Mouse (Mus musculus) MEL (cell line): Measurements from ENCODE around the gene Arhgdib. TPM values are rescaled to one million over a fixed set of nuclear protein-coding genes. Genes with fewer than 3 reads are reported as not detected.

Experiments
- DNase-seq: peaks from one replicate; pipeline ENCODE4 v3.0.0; 2011; ENCODE audit warnings: low read depth, low spot score
- H3K27ac ChIP-seq: 2 replicates; pipeline ENCODE4 v1.5.1; 2012; ENCODE audit warnings: low read depth, mild to moderate bottlenecking, control low read depth, low read length, moderate library complexity; ENCODE audit not compliant: control insufficient read depth
- H3K27me3 ChIP-seq, 2 experiments: fragments of 150-350 bp in 1 of 2; sonication (generic) in 1 of 2; 2 replicates each; pipeline ENCODE4 v1.6.1; 2012; ENCODE audit warnings: low read length in 2 of 2, mild to moderate bottlenecking in 2 of 2, improper control_type of control experiment in 1 of 2, moderate library complexity in 1 of 2; ENCODE audit not compliant: insufficient read depth in 2 of 2, control insufficient read depth in 1 of 2
- H3K36me3 ChIP-seq, 2 experiments: 2 replicates each; pipeline ENCODE4 v1.6.1; 2012 to 2014; ENCODE audit warnings: low read length in 2 of 2, improper control_type of control experiment in 1 of 2, inconsistent platforms in 1 of 2, mild to moderate bottlenecking in 1 of 2; ENCODE audit not compliant: insufficient read depth in 2 of 2, control insufficient read depth in 1 of 2
- H3K4me1 ChIP-seq, 2 experiments: fragments of 150-350 bp in 1 of 2; sonication (generic) in 1 of 2; 2 replicates each; pipeline ENCODE4 v1.6.1; 2012; ENCODE audit warnings: low read length in 2 of 2, improper control_type of control experiment in 1 of 2, mild to moderate bottlenecking in 1 of 2; ENCODE audit not compliant: insufficient read depth in 2 of 2, control insufficient read depth in 1 of 2
- H3K4me3 ChIP-seq, 2 experiments: fragments of 150-350 bp in 1 of 2; sonication (generic) in 1 of 2; 2 replicates each; pipeline ENCODE4 v1.5.1; 2012; ENCODE audit warnings: low read depth in 2 of 2, low read length in 2 of 2, mild to moderate bottlenecking in 2 of 2, moderate library complexity in 2 of 2, control low read depth in 1 of 2, improper control_type of control experiment in 1 of 2; ENCODE audit not compliant: control insufficient read depth in 1 of 2, insufficient read depth in 1 of 2
- H3K79me2 ChIP-seq: 2 replicates; pipeline ENCODE4 v1.6.1; 2012; ENCODE audit warnings: mild to moderate bottlenecking, low read length, moderate library complexity; ENCODE audit not compliant: control insufficient read depth, poor library complexity, insufficient read depth
- H3K9ac ChIP-seq: 2 replicates; pipeline ENCODE4 v1.6.1; 2012; ENCODE audit warnings: low read depth, mild to moderate bottlenecking, control low read depth, low read length, moderate library complexity; ENCODE audit not compliant: control insufficient read depth, poor library complexity, severe bottlenecking
- H3K9me3 ChIP-seq: fragments of 150-350 bp; sonication (generic); replicated peaks from 2 replicates; pipeline ENCODE4 v1.6.1; 2012; ENCODE audit warnings: mild to moderate bottlenecking, low read length, improper control_type of control experiment, moderate library complexity; ENCODE audit not compliant: insufficient read depth
- BHLHE40 ChIP-seq: IDR thresholded peaks from 2 replicates; pipeline ENCODE4 v1.6.1; 2012; ENCODE audit warnings: low read depth, mild to moderate bottlenecking, inconsistent platforms, low read length, improper control_type of control experiment, borderline replicate concordance
- CHD1 ChIP-seq: IDR thresholded peaks from 2 replicates; pipeline ENCODE4 v1.6.1; 2012; ENCODE audit warnings: low read depth, mild to moderate bottlenecking, inconsistent platforms, low read length, improper control_type of control experiment
- CHD2 ChIP-seq: IDR thresholded peaks from 2 replicates; pipeline ENCODE4 v1.6.1; 2011; ENCODE audit warnings: low read length, improper control_type of control experiment
- CTCF ChIP-seq, 3 experiments: IDR thresholded peaks in 2 of 3; conservative IDR thresholded peaks in 1 of 3; 2 replicates each; pipeline ENCODE4 v1.5.1; 2011 to 2012; ENCODE audit warnings: low read length in 3 of 3, low read depth in 2 of 3, mild to moderate bottlenecking in 2 of 3, improper control_type of control experiment in 1 of 3, inconsistent platforms in 1 of 3, mixed read lengths in 1 of 3, moderate library complexity in 1 of 3; ENCODE audit not compliant: control insufficient read depth in 1 of 3, insufficient read depth in 1 of 3, poor library complexity in 1 of 3, severe bottlenecking in 1 of 3
- E2F4 ChIP-seq: IDR thresholded peaks from 2 replicates; pipeline ENCODE4 v1.6.1; 2011; ENCODE audit warnings: low read depth, low read length, improper control_type of control experiment, borderline replicate concordance
- ELF1 ChIP-seq: IDR thresholded peaks from 2 replicates; pipeline ENCODE4 v1.6.1; 2014; ENCODE audit warnings: low read depth, mild to moderate bottlenecking, inconsistent platforms, low read length, improper control_type of control experiment, moderate library complexity
- EP300 ChIP-seq, 2 experiments: IDR thresholded peaks; 2 replicates each; pipeline ENCODE4 v1.6.1; 2011; ENCODE audit warnings: improper control_type of control experiment in 2 of 2, low read length in 2 of 2, low read depth in 1 of 2, mild to moderate bottlenecking in 1 of 2
- ETS1 ChIP-seq: IDR thresholded peaks from 2 replicates; pipeline ENCODE4 v1.6.1; 2012; ENCODE audit warnings: low read depth, mild to moderate bottlenecking, inconsistent platforms, low read length, improper control_type of control experiment, moderate library complexity
- GABPA ChIP-seq: IDR thresholded peaks from 2 replicates; pipeline ENCODE4 v1.6.1; 2012; ENCODE audit warnings: low read depth, mild to moderate bottlenecking, inconsistent platforms, low read length, improper control_type of control experiment, moderate library complexity
- GATA1 ChIP-seq: IDR thresholded peaks from 2 replicates; pipeline ENCODE4 v1.6.1; 2011; ENCODE audit warnings: low read depth, low read length, improper control_type of control experiment
- HCFC1 ChIP-seq: IDR thresholded peaks from 2 replicates; pipeline ENCODE4 v1.6.1; 2012; ENCODE audit warnings: low read depth, mild to moderate bottlenecking, inconsistent platforms, low read length, improper control_type of control experiment, moderate library complexity
- JUND ChIP-seq: IDR thresholded peaks from 2 replicates; pipeline ENCODE4 v1.6.1; 2011; ENCODE audit warnings: low read depth, mild to moderate bottlenecking, improper control_type of control experiment, low read length
- KAT2A ChIP-seq: conservative IDR thresholded peaks from 2 replicates; pipeline ENCODE4 v1.6.1; 2012; ENCODE audit warnings: low read depth, low read length, improper control_type of control experiment, inconsistent platforms
- MAFK ChIP-seq: IDR thresholded peaks from 2 replicates; pipeline ENCODE4 v1.6.1; 2011; ENCODE audit warnings: low read depth, mild to moderate bottlenecking, low read length, improper control_type of control experiment, borderline replicate concordance
- MAX ChIP-seq: IDR thresholded peaks from 2 replicates; pipeline ENCODE4 v1.6.1; 2011; ENCODE audit warnings: low read length, improper control_type of control experiment
- MAZ ChIP-seq: IDR thresholded peaks from 2 replicates; pipeline ENCODE4 v1.6.1; 2012; ENCODE audit warnings: low read depth, mild to moderate bottlenecking, inconsistent platforms, low read length, improper control_type of control experiment
- MEF2A ChIP-seq: IDR thresholded peaks from 2 replicates; pipeline ENCODE4 v1.6.1; 2014; ENCODE audit warnings: low read depth, mild to moderate bottlenecking, inconsistent platforms, low read length, improper control_type of control experiment; ENCODE audit not compliant: poor library complexity, insufficient replicate concordance, severe bottlenecking; ENCODE audit errors: extremely low read depth
- MXI1 ChIP-seq: IDR thresholded peaks from 2 replicates; pipeline ENCODE4 v1.6.1; 2011; ENCODE audit warnings: mild to moderate bottlenecking, low read depth, low read length, improper control_type of control experiment
- MYB ChIP-seq: IDR thresholded peaks from 2 replicates; pipeline ENCODE4 v1.6.1; 2011; ENCODE audit warnings: mild to moderate bottlenecking, low read depth, low read length, improper control_type of control experiment
- MYC ChIP-seq: IDR thresholded peaks from 2 replicates; pipeline ENCODE4 v1.6.1; 2011; ENCODE audit warnings: low read depth, mild to moderate bottlenecking, low read length, improper control_type of control experiment, moderate library complexity
- NELFE ChIP-seq: IDR thresholded peaks from 2 replicates; pipeline ENCODE4 v1.6.1; 2011; ENCODE audit warnings: low read depth, low read length, improper control_type of control experiment
- NRF1 ChIP-seq: IDR thresholded peaks from 2 replicates; pipeline ENCODE4 v1.6.1; 2014; ENCODE audit warnings: low read depth, mild to moderate bottlenecking, inconsistent platforms, low read length, improper control_type of control experiment, moderate library complexity; ENCODE audit not compliant: poor library complexity, insufficient read depth, severe bottlenecking
- POLR2A ChIP-seq, 2 experiments: IDR thresholded peaks; 2 replicates each; pipeline ENCODE4 v1.6.1; 2011 to 2012; ENCODE audit warnings: low read length in 2 of 2, mild to moderate bottlenecking in 2 of 2, control low read depth in 1 of 2, improper control_type of control experiment in 1 of 2, low read depth in 1 of 2, moderate library complexity in 1 of 2; ENCODE audit not compliant: control insufficient read depth in 1 of 2, insufficient read depth in 1 of 2, poor library complexity in 1 of 2
- POLR2AphosphoS2 ChIP-seq: IDR thresholded peaks from 2 replicates; pipeline ENCODE4 v1.6.1; 2011; ENCODE audit warnings: low read length, improper control_type of control experiment
- POLR2AphosphoS5 ChIP-seq: IDR thresholded peaks from 2 replicates; pipeline ENCODE4 v1.6.1; 2012; ENCODE audit warnings: low read depth, borderline replicate concordance, mild to moderate bottlenecking, inconsistent platforms, low read length, moderate library complexity, mixed read lengths
- RAD21 ChIP-seq: IDR thresholded peaks from 2 replicates; pipeline ENCODE4 v1.6.1; 2011; ENCODE audit warnings: mild to moderate bottlenecking, low read depth, low read length, improper control_type of control experiment
- RCOR1 ChIP-seq: IDR thresholded peaks from 2 replicates; pipeline ENCODE4 v1.6.1; 2012; ENCODE audit warnings: low read depth, mild to moderate bottlenecking, inconsistent platforms, low read length, improper control_type of control experiment
- SIN3A ChIP-seq: IDR thresholded peaks from 2 replicates; pipeline ENCODE4 v1.6.1; 2012; ENCODE audit warnings: low read length, improper control_type of control experiment, inconsistent platforms
- SMC3 ChIP-seq: IDR thresholded peaks from 2 replicates; pipeline ENCODE4 v1.6.1; 2011; ENCODE audit warnings: low read depth, low read length, improper control_type of control experiment
- TAL1 ChIP-seq: IDR thresholded peaks from 2 replicates; pipeline ENCODE4 v1.6.1; 2012; ENCODE audit warnings: mild to moderate bottlenecking, inconsistent platforms, low read length, moderate library complexity, mixed read lengths
- TBP ChIP-seq: IDR thresholded peaks from 2 replicates; pipeline ENCODE4 v1.8.0; 2011; ENCODE audit warnings: low read depth, low read length, improper control_type of control experiment
- TCF12 ChIP-seq: IDR thresholded peaks from 2 replicates; pipeline ENCODE4 v1.6.1; 2014; ENCODE audit warnings: low read depth, mild to moderate bottlenecking, inconsistent platforms, low read length, improper control_type of control experiment, moderate library complexity
- UBTF ChIP-seq: IDR thresholded peaks from 2 replicates; pipeline ENCODE4 v1.6.1; 2012; ENCODE audit warnings: low read depth, mild to moderate bottlenecking, inconsistent platforms, low read length, improper control_type of control experiment, moderate library complexity, borderline replicate concordance; ENCODE audit not compliant: insufficient read depth
- USF1 ChIP-seq: IDR thresholded peaks from 2 replicates; pipeline ENCODE4 v1.6.1; 2014; ENCODE audit warnings: low read depth, mild to moderate bottlenecking, inconsistent platforms, low read length, improper control_type of control experiment, moderate library complexity
- USF2 ChIP-seq, 2 experiments: IDR thresholded peaks; 2 replicates each; pipeline ENCODE4 v1.6.1; 2011 to 2012; ENCODE audit warnings: improper control_type of control experiment in 2 of 2, low read length in 2 of 2, borderline replicate concordance in 1 of 2, inconsistent platforms in 1 of 2, low read depth in 1 of 2, mild to moderate bottlenecking in 1 of 2; ENCODE audit not compliant: insufficient read depth in 1 of 2
- ZC3H11A ChIP-seq: IDR thresholded peaks from 2 replicates; pipeline ENCODE4 v1.6.1; 2012; ENCODE audit warnings: low read depth, mild to moderate bottlenecking, inconsistent platforms, low read length, improper control_type of control experiment
- ZMIZ1 ChIP-seq: IDR thresholded peaks from 2 replicates; pipeline ENCODE4 v1.6.1; 2012; ENCODE audit warnings: low read depth, mild to moderate bottlenecking, inconsistent platforms, low read length, improper control_type of control experiment, moderate library complexity
- ZNF384 ChIP-seq: IDR thresholded peaks from 2 replicates; pipeline ENCODE4 v1.6.1; 2012; ENCODE audit warnings: low read depth, mild to moderate bottlenecking, inconsistent platforms, low read length, improper control_type of control experiment
- polyA plus RNA-seq, 2 experiments: library from polyadenylated mRNA; stranded (reverse) in 1 of 2; unstranded in 1 of 2; fragments of >175 nt in 1 of 2; fragments of >200 nt in 1 of 2; gene quantifications; 2 replicates each; pipeline versions ENCODE4 v1.2.1 to v1.2.4; 2012; ENCODE audit warnings: low replicate concordance in 2 of 2, low read depth in 1 of 2; ENCODE audit not compliant: insufficient read length in 2 of 2, insufficient read depth in 1 of 2, missing spikeins in 1 of 2
- total RNA-seq: library from RNA; depleted of rRNA; stranded (reverse); fragments of 300-350 nt; gene quantifications from 2 replicates; pipeline ENCODE4 v1.2.3, GENCODE M21; 2012

Arhgdib gene
- total and polyA plus RNA-seq, 3 experiments = 102 to 408 (median 346) TPM

DNA sequence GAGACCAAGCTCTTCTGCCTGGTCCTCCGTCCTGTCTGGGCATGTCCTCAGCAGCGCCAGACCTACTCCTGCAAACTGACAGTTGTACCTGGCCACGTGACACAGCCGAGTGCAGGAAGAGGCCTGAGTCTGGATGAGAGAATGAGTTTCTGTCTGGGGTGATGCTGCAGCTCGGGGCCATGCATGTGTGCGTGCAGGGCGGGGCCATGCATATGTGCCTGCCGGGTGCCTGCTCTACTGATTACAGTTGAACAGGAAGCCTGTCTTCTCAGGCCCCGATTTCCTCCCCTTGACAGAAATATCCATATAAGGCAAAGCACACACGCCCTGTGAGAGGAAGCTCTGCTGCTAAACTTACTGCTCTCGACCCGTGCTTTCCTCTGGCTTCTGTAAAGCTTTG, 11.0 kb downstream of the Arhgdib start:
- Histone ChIP-seq H3K4me1 (peaks cover 15 to 25% of the 10 kb centered on the region in 2 experiments), H3K36me3 (peaks cover 2 to 30% of the 10 kb centered on the region in 2 experiments)
- peak; percentile 89 for DNase-seq
- peak; percentile 82 for TF ChIP-seq TCF12
- no peak for TF ChIP-seq CHD1
- no peak for TF ChIP-seq ZNF384
- TF ChIP-seq POLR2AphosphoS2 = no peak
- no peak for TF ChIP-seq TBP
- peak; percentile 93 for TF ChIP-seq USF1
- TF ChIP-seq ZC3H11A = no peak
- peak; percentile 92 for TF ChIP-seq TAL1
- peak; percentile 55; the same call in 1 of the 2 replicates for TF ChIP-seq MXI1
- TF ChIP-seq ZMIZ1 = no peak
- TF ChIP-seq JUND = no peak
- TF ChIP-seq EP300 (IDR thresholded peaks at IDR 0.05; ENCODE audit: low read depth in 1 of 2, low read length in 2 of 2) = peak; percentile 81 to 93
- TF ChIP-seq ETS1 = peak; percentile 75; the same call in 1 of the 2 replicates
- no peak for TF ChIP-seq KAT2A
- TF ChIP-seq GABPA = no peak
- peak; percentile 83 for TF ChIP-seq MYB
- no peak for TF ChIP-seq HCFC1
- TF ChIP-seq NRF1 = no peak
- no peak for TF ChIP-seq POLR2A (IDR thresholded peaks at IDR 0.05; ENCODE audit: control insufficient read depth in 1 of 2, insufficient read depth in 1 of 2, low read depth in 1 of 2, low read length in 2 of 2, poor library complexity in 1 of 2)
- TF ChIP-seq MAFK = no peak
- peak; percentile 12 to 56; a peak in 1 of 4 replicates for TF ChIP-seq USF2 (IDR thresholded peaks at IDR 0.05; ENCODE audit: borderline replicate concordance in 1 of 2, insufficient read depth in 1 of 2, low read depth in 1 of 2, low read length in 2 of 2)
- TF ChIP-seq E2F4 = no peak
- peak; percentile 89 for TF ChIP-seq RCOR1
- no peak for TF ChIP-seq CHD2
- TF ChIP-seq NELFE = no peak
- TF ChIP-seq BHLHE40 = no peak; the same call in 1 of the 2 replicates
- TF ChIP-seq POLR2AphosphoS5 = no peak
- TF ChIP-seq RAD21 = no peak
- peak; percentile 58; the same call in 1 of the 2 replicates for TF ChIP-seq GATA1
- peak; percentile 84 for TF ChIP-seq SIN3A
- no peak for TF ChIP-seq MAZ
- TF ChIP-seq CTCF (IDR thresholded peaks at IDR 0.05 in 2 of 3, conservative IDR thresholded peaks at IDR 0.05 in 1 of 3; ENCODE audit: control insufficient read depth in 1 of 3, insufficient read depth in 1 of 3, low read depth in 2 of 3, low read length in 3 of 3, poor library complexity in 1 of 3, severe bottlenecking in 1 of 3) = no peak
- peak; percentile 88 for TF ChIP-seq MAX
- no peak for TF ChIP-seq UBTF
- TF ChIP-seq MYC = peak; percentile 52; the same call in 1 of the 2 replicates
- peak; percentile 60; the same call in 1 of the 2 replicates for TF ChIP-seq ELF1
- TF ChIP-seq MEF2A = no peak
- TF ChIP-seq SMC3 = no peak

More for the DNA sequence above, 11.0 kb downstream of the Arhgdib start:
- no peak overlapping the region for H3K4me3 ChIP-seq
- H3K9me3 ChIP-seq = no peaks in the 10 kb centered on the region
- H3K27me3 ChIP-seq = no peaks in the 10 kb centered on the region
- peak overlapping the region; percentile 42 for H3K27ac ChIP-seq
- H3K9ac ChIP-seq = no peak overlapping the region
- H3K79me2 ChIP-seq = no peaks in the 10 kb centered on the region
